Mouse (Mus musculus) ovary, postnatal 36 days (tissue): ENCODE results near the gene Clcnkb.

Experiments
- DNase-seq: peaks from one replicate; pipeline ENCODE4 v3.0.0; 2022; ENCODE audit warnings: low spot score, mixed read lengths

Clcnkb gene

GRCm38 (mm10) chr4:141357811-141358210 lies 58.0 kb downstream of the Clcnkb start:
- no peak for DNase-seq
